Mouse (Mus musculus): ENCODE measurements at regions not wholly inside any gene's neighbourhood (a gene's known extent, or its start where the extent isn't known, plus 50 kb on each side); places are given as distances from the start of the nearest gene placed in this dataset.
A peak's percentile ranks its signal among the peaks of the same experiment; 100 is the strongest.

GRCm38 (mm10) chr10:44862360-44862674, 204.7 kb upstream of the Prep start:
- H3K4me2 ChIP-seq, result no peak overlapping the region
- H3K27ac ChIP-seq (replicated peaks), result no peak overlapping the region
- WGBS (ENCODE audit: insufficient replicate concordance), result 55% methylated on average over 8 of the region's 8 CpGs
- H3K36me3 ChIP-seq (replicated peaks), result no peaks in the 10 kb centered on the region
- H3K9me3 ChIP-seq (replicated peaks), result no peaks in the 10 kb centered on the region
- H3K4me3 ChIP-seq (replicated peaks), result no peak overlapping the region
- no peak overlapping the region for H3K9ac ChIP-seq
- no peaks in the 10 kb centered on the region for H3K27me3 ChIP-seq
- no peaks in the 10 kb centered on the region for H3K4me1 ChIP-seq (replicated peaks)
- no peak for ATAC-seq (ENCODE audit: insufficient read depth)

- H3K27ac ChIP-seq (replicated peaks), result no peak overlapping the region
- ATAC-seq (ENCODE audit: insufficient read depth), result 0 out of 2 replicates have a peak, but pooled peaks have one; percentile 25
Measured at GRCm38 (mm10) chr10:44861671-44862359, 205.2 kb upstream of the Prep start.

GRCm38 (mm10) chr10:44857444-44857843, 209.6 kb upstream of the Prep start:
- Histone ChIP-seq H3K4me2 (no peak overlapping the region), H3K36me3 (replicated peaks) (no peaks in the 10 kb centered on the region), H3K4me1 (replicated peaks) (no peaks in the 10 kb centered on the region), H3K9me3 (replicated peaks) (no peaks in the 10 kb centered on the region), H3K4me3 (replicated peaks) (no peak overlapping the region), H3K27me3 (no peaks in the 10 kb centered on the region), H3K27ac (replicated peaks) (no peak overlapping the region), H3K9ac (no peak overlapping the region)
- ATAC-seq (ENCODE audit: insufficient read depth), result peak; percentile 61; the same call in 1 of the 2 replicates
- WGBS (ENCODE audit: insufficient replicate concordance), result 54% methylated on average over 4 of the region's 4 CpGs

More at GRCm38 (mm10) chr10:44861671-44862359, 205.2 kb upstream of the Prep start:
- WGBS (ENCODE audit: insufficient replicate concordance), result 46% methylated on average over 10 of the region's 10 CpGs
- no peaks in the 10 kb centered on the region for H3K27me3 ChIP-seq
- H3K4me1 ChIP-seq (replicated peaks), result no peaks in the 10 kb centered on the region
- no peak overlapping the region for H3K4me3 ChIP-seq (replicated peaks)
- H3K9me3 ChIP-seq (replicated peaks), result no peaks in the 10 kb centered on the region
- H3K4me2 ChIP-seq, result no peak overlapping the region
- H3K36me3 ChIP-seq (replicated peaks), result no peaks in the 10 kb centered on the region
- H3K9ac ChIP-seq, result no peak overlapping the region

- H3K36me3 ChIP-seq (replicated peaks), result no peaks in the 10 kb centered on the region
- H3K9ac ChIP-seq, result no peak overlapping the region
- H3K4me3 ChIP-seq (replicated peaks), result no peak overlapping the region
- H3K9me3 ChIP-seq (replicated peaks), result no peaks in the 10 kb centered on the region
- no peaks in the 10 kb centered on the region for H3K27me3 ChIP-seq
- WGBS (ENCODE audit: insufficient replicate concordance), result 75% methylated on average over 4 of the region's 4 CpGs
- H3K4me2 ChIP-seq, result no peak overlapping the region
- H3K4me1 ChIP-seq (replicated peaks), result no peaks in the 10 kb centered on the region
- no peak overlapping the region for H3K27ac ChIP-seq (replicated peaks)
- no peak for ATAC-seq (ENCODE audit: insufficient read depth)
Measured at GRCm38 (mm10) chr10:44854109-44854508, 212.9 kb upstream of the Prep start.

- Histone ChIP-seq H3K4me1 (replicated peaks) (no peaks in the 10 kb centered on the region), H3K9me3 (replicated peaks) (no peaks in the 10 kb centered on the region), H3K4me2 (no peak overlapping the region), H3K4me3 (replicated peaks) (no peak overlapping the region), H3K36me3 (replicated peaks) (no peaks in the 10 kb centered on the region), H3K27ac (replicated peaks) (no peak overlapping the region), H3K9ac (no peak overlapping the region), H3K27me3 (no peaks in the 10 kb centered on the region)
- ATAC-seq (ENCODE audit: insufficient read depth), result no peak
- WGBS (ENCODE audit: insufficient replicate concordance), result 56% methylated on average over 4 of the region's 4 CpGs
Measured at GRCm38 (mm10) chr10:44849016-44849415, 218.0 kb upstream of the Prep start.

- H3K9me3 ChIP-seq (replicated peaks), result no peaks in the 10 kb centered on the region
- no peak overlapping the region for H3K9ac ChIP-seq
- no peak overlapping the region for H3K4me2 ChIP-seq
- H3K36me3 ChIP-seq (replicated peaks), result no peaks in the 10 kb centered on the region
- 65% methylated on average over 3 of the region's 3 CpGs for WGBS (ENCODE audit: insufficient replicate concordance)
- no peak overlapping the region for H3K4me3 ChIP-seq (replicated peaks)
- no peaks in the 10 kb centered on the region for H3K4me1 ChIP-seq (replicated peaks)
- ATAC-seq (ENCODE audit: insufficient read depth), result no peak
- no peak overlapping the region for H3K27ac ChIP-seq (replicated peaks)
- H3K27me3 ChIP-seq, result no peaks in the 10 kb centered on the region
Measured at GRCm38 (mm10) chr10:44846765-44847164, 220.2 kb upstream of the Prep start.

GRCm38 (mm10) chr10:44846149-44846548, 220.9 kb upstream of the Prep start:
- H3K4me2 ChIP-seq, result no peak overlapping the region
- no peak for ATAC-seq (ENCODE audit: insufficient read depth)
- no peaks in the 10 kb centered on the region for H3K27me3 ChIP-seq
- H3K4me1 ChIP-seq (replicated peaks), result no peaks in the 10 kb centered on the region
- H3K9ac ChIP-seq, result no peak overlapping the region
- no peaks in the 10 kb centered on the region for H3K9me3 ChIP-seq (replicated peaks)
- H3K36me3 ChIP-seq (replicated peaks), result no peaks in the 10 kb centered on the region
- no peak overlapping the region for H3K4me3 ChIP-seq (replicated peaks)
- no peak overlapping the region for H3K27ac ChIP-seq (replicated peaks)
- 41% methylated on average over 2 of the region's 2 CpGs for WGBS (ENCODE audit: insufficient replicate concordance)

GRCm38 (mm10) chr10:44840449-44840848, 226.6 kb upstream of the Prep start:
- H3K4me3 ChIP-seq (replicated peaks), result no peak overlapping the region
- no peaks in the 10 kb centered on the region for H3K9me3 ChIP-seq (replicated peaks)
- no peak overlapping the region for H3K9ac ChIP-seq
- H3K4me1 ChIP-seq (replicated peaks), result no peaks in the 10 kb centered on the region
- H3K36me3 ChIP-seq (replicated peaks), result no peaks in the 10 kb centered on the region
- H3K4me2 ChIP-seq, result no peak overlapping the region
- H3K27ac ChIP-seq (replicated peaks), result no peak overlapping the region
- ATAC-seq (ENCODE audit: insufficient read depth), result no peak
- H3K27me3 ChIP-seq, result no peaks in the 10 kb centered on the region
- WGBS (ENCODE audit: insufficient replicate concordance), result 40% methylated on average over 2 of the region's 2 CpGs

GRCm38 (mm10) chr10:44832455-44832854, 234.5 kb upstream of the Prep start:
- Histone ChIP-seq H3K36me3 (replicated peaks) (no peaks in the 10 kb centered on the region), H3K27ac (replicated peaks) (no peak overlapping the region), H3K4me2 (no peak overlapping the region), H3K9me3 (replicated peaks) (no peaks in the 10 kb centered on the region), H3K4me3 (replicated peaks) (no peak overlapping the region), H3K27me3 (no peaks in the 10 kb centered on the region), H3K9ac (no peak overlapping the region), H3K4me1 (replicated peaks) (no peaks in the 10 kb centered on the region)
- ATAC-seq (ENCODE audit: insufficient read depth), result no peak
- 71% methylated on average over 1 of the region's 1 CpGs for WGBS (ENCODE audit: insufficient replicate concordance)

GRCm38 (mm10) chr10:44826271-44826670, 240.7 kb upstream of the Prep start:
- Histone ChIP-seq H3K4me3 (replicated peaks) (no peak overlapping the region), H3K9ac (no peak overlapping the region), H3K27me3 (no peaks in the 10 kb centered on the region), H3K9me3 (replicated peaks) (no peaks in the 10 kb centered on the region), H3K36me3 (replicated peaks) (no peaks in the 10 kb centered on the region), H3K4me2 (no peak overlapping the region), H3K4me1 (replicated peaks) (no peaks in the 10 kb centered on the region), H3K27ac (replicated peaks) (no peak overlapping the region)
- ATAC-seq (ENCODE audit: insufficient read depth), result no peak
- WGBS (ENCODE audit: insufficient replicate concordance), result 54% methylated on average over 3 of the region's 3 CpGs

GRCm38 (mm10) chr10:44821666-44822065, 245.3 kb upstream of the Prep start:
- no peak for ATAC-seq (ENCODE audit: insufficient read depth)
- no peak overlapping the region for H3K9ac ChIP-seq
- H3K36me3 ChIP-seq (replicated peaks), result no peaks in the 10 kb centered on the region
- H3K27me3 ChIP-seq, result no peaks in the 10 kb centered on the region
- no peak overlapping the region for H3K4me2 ChIP-seq
- WGBS (ENCODE audit: insufficient replicate concordance), result 66% methylated on average over 3 of the region's 3 CpGs
- no peaks in the 10 kb centered on the region for H3K9me3 ChIP-seq (replicated peaks)
- H3K27ac ChIP-seq (replicated peaks), result no peak overlapping the region
- H3K4me1 ChIP-seq (replicated peaks), result no peaks in the 10 kb centered on the region
- H3K4me3 ChIP-seq (replicated peaks), result no peak overlapping the region

- no peak overlapping the region for H3K4me3 ChIP-seq (replicated peaks)
- no peaks in the 10 kb centered on the region for H3K9me3 ChIP-seq (replicated peaks)
- H3K4me2 ChIP-seq, result no peak overlapping the region
- H3K36me3 ChIP-seq (replicated peaks), result no peaks in the 10 kb centered on the region
- WGBS (ENCODE audit: insufficient replicate concordance), result 47% methylated on average over 2 of the region's 2 CpGs
- no peaks in the 10 kb centered on the region for H3K27me3 ChIP-seq
- no peaks in the 10 kb centered on the region for H3K4me1 ChIP-seq (replicated peaks)
- no peak for ATAC-seq (ENCODE audit: insufficient read depth)
- H3K9ac ChIP-seq, result no peak overlapping the region
- no peak overlapping the region for H3K27ac ChIP-seq (replicated peaks)
Measured at GRCm38 (mm10) chr10:44820379-44820778, 246.6 kb upstream of the Prep start.
